Mouse (Mus musculus) c-Kit-negative CD71-positive TER-119-positive erythroid progenitor cells, embryonic 14.5 days (primary cell): ENCODE results near the gene Galnt17.

Experiments used
- DNase-seq: peaks from one replicate; pipeline ENCODE4 v3.0.0-alpha.2; 2013; ENCODE audit warnings: low read depth, low spot score

Galnt17 gene

GRCm38 (mm10) chr5:131308397-131308796, at the start of gene Galnt17:
TSS of gene Galnt17 (minus strand) at chr5:131308497.
- no peak for DNase-seq

- DNase-seq, result no peak
Measured at GRCm38 (mm10) chr5:131334536-131334935, 26.2 kb upstream of the Galnt17 start.

- no peak for DNase-seq
Measured at GRCm38 (mm10) chr5:131321286-131321685, 13.0 kb upstream of the Galnt17 start.

- no peak for DNase-seq
Measured at GRCm38 (mm10) chr5:131319605-131320004, 11.3 kb upstream of the Galnt17 start.

GRCm38 (mm10) chr5:131319141-131319540, 10.8 kb upstream of the Galnt17 start:
- DNase-seq, result no peak

- DNase-seq, result no peak
Measured at GRCm38 (mm10) chr5:131315016-131315415, 6.7 kb upstream of the Galnt17 start.

- DNase-seq, result no peak
Measured at GRCm38 (mm10) chr5:131307656-131308151, 593 bp downstream of the Galnt17 start.

- no peak for DNase-seq
Measured at GRCm38 (mm10) chr5:131306908-131307655, 1.2 kb downstream of the Galnt17 start.

GRCm38 (mm10) chr5:131306321-131306907, 1.9 kb downstream of the Galnt17 start:
- no peak for DNase-seq

GRCm38 (mm10) chr5:131305223-131305622, 3.1 kb downstream of the Galnt17 start:
- DNase-seq, result no peak

GRCm38 (mm10) chr5:131301526-131301925, 6.8 kb downstream of the Galnt17 start:
- no peak for DNase-seq

GRCm38 (mm10) chr5:131293726-131294449, 14.4 kb downstream of the Galnt17 start:
- DNase-seq, result no peak

- DNase-seq, result no peak
Measured at GRCm38 (mm10) chr5:131287091-131287490, 21.2 kb downstream of the Galnt17 start.

- no peak for DNase-seq
Measured at GRCm38 (mm10) chr5:131286680-131287079, 21.6 kb downstream of the Galnt17 start.

- DNase-seq, result no peak
Measured at GRCm38 (mm10) chr5:131280349-131280748, 27.9 kb downstream of the Galnt17 start.

- DNase-seq, result no peak
Measured at GRCm38 (mm10) chr5:131279286-131279685, 29.0 kb downstream of the Galnt17 start.

GRCm38 (mm10) chr5:131277227-131277626, 31.1 kb downstream of the Galnt17 start:
- DNase-seq, result no peak

- no peak for DNase-seq
Measured at GRCm38 (mm10) chr5:131266291-131266690, 42.0 kb downstream of the Galnt17 start.

- no peak for DNase-seq
Measured at GRCm38 (mm10) chr5:131264145-131264544, 44.2 kb downstream of the Galnt17 start.

GRCm38 (mm10) chr5:131250701-131251636, 57.3 kb downstream of the Galnt17 start:
- DNase-seq, result no peak

GRCm38 (mm10) chr5:131248416-131248815, 59.9 kb downstream of the Galnt17 start:
- DNase-seq, result no peak
